Mouse (Mus musculus) neural tube, embryonic 11.5 days (tissue): ENCODE measurements around the gene Rps27. TPM values are rescaled to one million over a fixed set of nuclear protein-coding genes. Genes with fewer than 3 reads are reported as not detected.
"Not testable (repeated sequence)": the region's sequence is repeated elsewhere in the genome, so short reads cannot be mapped to it uniquely, and the experiment has no call there.

ENCODE experiments used
- ATAC-seq: fragments of 200-750 bp; cut with Nextera tagmentation; 2 replicates; pipeline ENCODE4 v1.8.0; 2017; ENCODE audit warnings: moderate number of reproducible peaks, mild to moderate bottlenecking, moderate TSS enrichment, moderate library complexity; ENCODE audit not compliant: insufficient read depth, low FRiP score, low TSS enrichment
- DNase-seq: peaks from one replicate; pipeline ENCODE4 v3.0.0-alpha.2; 2015; ENCODE audit warnings: low spot score
- H3K27ac ChIP-seq: fragments of 300-500 bp; sonication (generic); 2 replicates; pipeline ENCODE4 v1.5.1; 2014; ENCODE audit warnings: low read depth, mild to moderate bottlenecking, low read length
- H3K27me3 ChIP-seq: fragments of 300-500 bp; sonication (generic); 2 replicates; pipeline ENCODE4 v1.6.1; 2014; ENCODE audit warnings: mild to moderate bottlenecking, low read length, mixed read lengths; ENCODE audit not compliant: control insufficient read depth, insufficient read depth
- H3K36me3 ChIP-seq: fragments of 300-500 bp; sonication (generic); 2 replicates; pipeline ENCODE4 v1.6.1; 2014; ENCODE audit warnings: mild to moderate bottlenecking, low read length, moderate library complexity, mixed read lengths; ENCODE audit not compliant: control insufficient read depth, insufficient read depth
- H3K4me1 ChIP-seq: fragments of 300-500 bp; sonication (generic); 2 replicates; pipeline ENCODE4 v1.6.1; 2014; ENCODE audit warnings: low read length, mixed read lengths; ENCODE audit not compliant: control insufficient read depth, insufficient read depth
- H3K4me2 ChIP-seq: fragments of 300-500 bp; sonication (generic); 2 replicates; pipeline ENCODE4 v1.6.1; 2014; ENCODE audit warnings: low read depth, mild to moderate bottlenecking, moderate library complexity
- H3K4me3 ChIP-seq: fragments of 300-500 bp; sonication (generic); 2 replicates; pipeline ENCODE4 v1.5.1; 2014; ENCODE audit warnings: low read depth, low read length
- H3K9ac ChIP-seq: fragments of 300-500 bp; sonication (generic); 2 replicates; pipeline ENCODE4 v1.6.1; 2014; ENCODE audit warnings: mild to moderate bottlenecking, low read length
- H3K9me3 ChIP-seq: fragments of 300-500 bp; sonication (generic); 2 replicates; pipeline ENCODE4 v1.6.1; 2016; ENCODE audit warnings: low read length; ENCODE audit not compliant: control insufficient read depth
- WGBS: fragments of 180-500 bp; shearing (Covaris S2); extraction: QIAGEN DNeasy Blood & Tissue Kit; methylation state at CpG from one replicate; pipeline ENCODE4 v1.1.7; 2014; 5-methylcytosine and 5-hydroxymethylcytosine counted together
- polyA plus RNA-seq: library from polyadenylated mRNA; unstranded; fragments of >200 nt; fragmentation: Nextera tagmentation; extraction: Ambion mirVana; gene quantifications from 2 replicates; pipeline ENCODE4 v1.2.1, GENCODE M21; 2014

Rps27 gene
- 1,223 and 1,277 TPM in 2 replicates for polyA plus RNA-seq

GRCm38 (mm10) chr3:90213377-90213866, at the start of gene Rps27, which contains the start of gene Rab13:
Gene Rps27 (minus strand): TSS chr3:90213651.
Gene Rab13 (plus strand): TSS chr3:90213695.
- H3K4me1 ChIP-seq: peaks cover 8% of the 10 kb centered on the region; the same call in 1 of the 2 replicates
- 0 out of 2 replicates have a peak within 1 kb of the TSS, but pooled peaks have one; percentile 44 for H3K27ac ChIP-seq
- H3K9ac ChIP-seq: peak within 1 kb of the TSS; percentile 80
- H3K27me3 ChIP-seq: no peaks in the 10 kb centered on the region
- H3K4me3 ChIP-seq: peak within 1 kb of the TSS; percentile 75
- DNase-seq: peak; percentile 89
- peak; percentile 91 for ATAC-seq
- H3K9me3 ChIP-seq: no peaks in the 10 kb centered on the region
- peaks cover 9% of the 10 kb centered on the region for H3K36me3 ChIP-seq
- peak within 1 kb of the TSS; percentile 85 for H3K4me2 ChIP-seq
- WGBS: under 1% methylated on average over 42 of the region's 42 CpGs

GRCm38 (mm10) chr3:90258521-90258920, 45.1 kb upstream of the Rps27 start:
- no peaks in the 10 kb centered on the region for H3K27me3 ChIP-seq
- WGBS: 90% methylated on average over 4 of the region's 4 CpGs
- H3K4me3 ChIP-seq: no peak overlapping the region
- H3K9me3 ChIP-seq: no peaks in the 10 kb centered on the region
- H3K27ac ChIP-seq: no peak overlapping the region
- H3K36me3 ChIP-seq: peaks cover 18% of the 10 kb centered on the region
- DNase-seq (no peak), ATAC-seq (no peak)
- no peak overlapping the region for H3K9ac ChIP-seq
- H3K4me1 ChIP-seq: peaks cover 6% of the 10 kb centered on the region
- no peak overlapping the region for H3K4me2 ChIP-seq

GRCm38 (mm10) chr3:90256731-90257530, 43.5 kb upstream of the Rps27 start:
- no peak for DNase-seq
- Histone ChIP-seq H3K36me3 (peaks cover 11% of the 10 kb centered on the region; the same call in 1 of the 2 replicates), H3K9me3 (no peaks in the 10 kb centered on the region), H3K4me1 (peaks cover 6% of the 10 kb centered on the region), H3K4me2 (no peak overlapping the region), H3K27ac (no peak overlapping the region), H3K4me3 (no peak overlapping the region), H3K27me3 (no peaks in the 10 kb centered on the region), H3K9ac (no peak overlapping the region)
- ATAC-seq: no peak
- 94% methylated on average over 19 of the region's 19 CpGs for WGBS

GRCm38 (mm10) chr3:90255784-90256353, 42.4 kb upstream of the Rps27 start:
- DNase-seq (no peak), ATAC-seq (no peak)
- Histone ChIP-seq H3K4me3 (no peak overlapping the region), H3K27me3 (no peaks in the 10 kb centered on the region), H3K4me2 (no peak overlapping the region), H3K27ac (no peak overlapping the region), H3K4me1 (peaks cover 6% of the 10 kb centered on the region), H3K9me3 (no peaks in the 10 kb centered on the region), H3K36me3 (peaks cover 11% of the 10 kb centered on the region), H3K9ac (no peak overlapping the region)
- 92% methylated on average over 14 of the region's 14 CpGs for WGBS

- no peak for DNase-seq
- no peaks in the 10 kb centered on the region for H3K9me3 ChIP-seq
- no peaks in the 10 kb centered on the region for H3K27me3 ChIP-seq
- peaks cover 6% of the 10 kb centered on the region for H3K4me1 ChIP-seq
- H3K4me3 ChIP-seq: peak overlapping the region; percentile 80
- peak overlapping the region; percentile 49 for H3K4me2 ChIP-seq
- H3K36me3 ChIP-seq: peaks cover 10% of the 10 kb centered on the region
- no peak for ATAC-seq
- H3K27ac ChIP-seq: no peak overlapping the region
- 37% methylated on average over 2 of the region's 2 CpGs for WGBS
- peak overlapping the region; percentile 76 for H3K9ac ChIP-seq
Observed at GRCm38 (mm10) chr3:90255194-90255565, 41.7 kb upstream of the Rps27 start.

GRCm38 (mm10) chr3:90254419-90255193, 41.2 kb upstream of the Rps27 start:
- peak overlapping the region; percentile 80 for H3K4me3 ChIP-seq
- WGBS: under 1% methylated on average over 39 of the region's 41 CpGs
- peak; percentile 76 for ATAC-seq
- no peaks in the 10 kb centered on the region for H3K9me3 ChIP-seq
- H3K4me2 ChIP-seq: peak overlapping the region; percentile 49
- H3K27me3 ChIP-seq: no peaks in the 10 kb centered on the region
- no peak for DNase-seq
- H3K4me1 ChIP-seq: peaks cover 6% of the 10 kb centered on the region
- peaks cover 8% of the 10 kb centered on the region for H3K36me3 ChIP-seq
- peak overlapping the region; percentile 85 for H3K27ac ChIP-seq
- H3K9ac ChIP-seq: peak overlapping the region; percentile 76

- H3K36me3 ChIP-seq: peaks cover 4% of the 10 kb centered on the region; the same call in 1 of the 2 replicates
- 2% methylated on average over 40 of the region's 40 CpGs for WGBS
- peak within 1 kb of the TSS; percentile 76 for H3K9ac ChIP-seq
- H3K4me1 ChIP-seq: peaks cover 7% of the 10 kb centered on the region
- ATAC-seq (peak; percentile 93), DNase-seq (peak; percentile 96)
- peak within 1 kb of the TSS; percentile 85 for H3K27ac ChIP-seq
- peak within 1 kb of the TSS; percentile 49 for H3K4me2 ChIP-seq
- peak within 1 kb of the TSS; percentile 80 for H3K4me3 ChIP-seq
- H3K27me3 ChIP-seq: no peaks in the 10 kb centered on the region
- H3K9me3 ChIP-seq: no peaks in the 10 kb centered on the region
Observed at GRCm38 (mm10) chr3:90253653-90254418, 40.4 kb upstream of the Rps27 start, which contains the start of gene Crtc2. Gene Crtc2 (plus strand): TSS chr3:90254163.

- ATAC-seq, H3K4me2 ChIP-seq: not testable (repeated sequence)
Observed at GRCm38 (mm10) chr3:90253174-90253573, 39.7 kb upstream of the Rps27 start.

More at GRCm38 (mm10) chr3:90253174-90253573, 39.7 kb upstream of the Rps27 start:
- WGBS: 82% methylated on average over 1 of the region's 1 CpGs
- not testable (repeated sequence) for H3K27ac ChIP-seq, H3K4me3 ChIP-seq, H3K4me1 ChIP-seq, H3K9me3 ChIP-seq, H3K27me3 ChIP-seq, H3K9ac ChIP-seq, DNase-seq, H3K36me3 ChIP-seq
